Mouse (Mus musculus) limb, embryonic 10.5 days (tissue): ENCODE measurements around the gene Bach2. TPM values are rescaled to one million over a fixed set of nuclear protein-coding genes. Genes with fewer than 3 reads are reported as not detected.

Experiments used
- DNase-seq: peaks from one replicate; pipeline ENCODE4 v3.0.0-alpha.2; 2017; ENCODE audit warnings: low spot score
- H3K27ac ChIP-seq: fragments of 300-500 bp; sonication (generic); 2 replicates; pipeline ENCODE4 v1.5.1; 2016; ENCODE audit warnings: mild to moderate bottlenecking
- H3K27me3 ChIP-seq: fragments of 300-500 bp; sonication (generic); 2 replicates; pipeline ENCODE4 v1.6.1; 2016; ENCODE audit warnings: low read depth, mild to moderate bottlenecking; ENCODE audit not compliant: poor library complexity, severe bottlenecking
- H3K36me3 ChIP-seq: fragments of 300-500 bp; sonication (generic); 2 replicates; pipeline ENCODE4 v1.6.1; 2016; ENCODE audit warnings: mild to moderate bottlenecking, moderate library complexity
- H3K4me1 ChIP-seq: fragments of 300-500 bp; sonication (generic); 2 replicates; pipeline ENCODE4 v1.6.1; 2016
- H3K4me3 ChIP-seq: fragments of 300-500 bp; sonication (generic); 2 replicates; pipeline ENCODE4 v1.5.1; 2016; ENCODE audit warnings: mild to moderate bottlenecking, moderate library complexity
- H3K9me3 ChIP-seq: fragments of 300-500 bp; sonication (generic); replicated peaks from 2 replicates; pipeline ENCODE4 v1.6.1; 2016; ENCODE audit warnings: mild to moderate bottlenecking
- WGBS: fragments of 180-500 bp; shearing (Covaris S2); methylation state at CpG from one replicate; pipeline ENCODE4 v1.1.7; 2016; 5-methylcytosine and 5-hydroxymethylcytosine counted together
- polyA plus RNA-seq: library from polyadenylated mRNA; unstranded; fragments of >200 nt; fragmentation: Nextera tagmentation; extraction: Ambion mirVana; gene quantifications from 2 replicates; pipeline ENCODE4 v1.2.1, GENCODE M21; 2016

The Bach2 gene
- polyA plus RNA-seq, 1 experiment from 2014 or later: 23.0 TPM

DNA sequence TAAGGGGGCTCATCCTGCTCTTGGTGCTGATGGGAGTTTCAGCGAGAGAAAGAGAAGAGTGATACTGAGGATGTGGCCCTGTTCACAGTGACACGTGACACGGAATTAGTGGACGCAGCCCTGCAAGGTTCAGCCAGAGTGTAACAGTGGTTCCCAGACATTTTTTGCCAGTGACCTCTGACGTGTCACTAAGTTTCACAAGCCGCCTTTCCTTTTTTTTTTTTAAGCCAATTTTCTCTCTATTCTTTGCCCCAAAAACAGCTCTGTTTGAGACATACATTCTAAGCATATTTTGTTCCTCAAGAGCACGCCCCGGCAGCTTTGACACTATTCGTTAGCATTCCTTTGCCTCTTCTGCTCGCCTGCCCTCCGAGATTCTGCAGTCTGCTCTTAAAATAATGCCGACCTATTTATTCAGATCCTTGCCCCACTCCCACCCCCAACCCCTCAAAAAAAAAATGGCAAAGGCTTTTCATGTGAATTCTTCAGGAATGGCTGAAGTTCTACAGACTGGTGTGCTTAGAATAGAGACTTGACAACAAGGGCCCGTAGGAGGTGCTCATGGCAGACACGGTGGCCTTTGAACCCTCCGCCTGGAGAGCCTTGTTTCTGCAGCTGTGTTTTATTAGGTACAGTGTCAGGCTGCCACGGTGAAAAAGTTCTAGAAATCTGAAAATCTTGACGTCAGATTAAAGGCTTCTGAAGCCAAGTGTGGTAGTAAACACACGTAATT, 282.2 kb downstream of the Bach2 start:
- Histone ChIP-seq H3K9me3 (no peaks in the 10 kb centered on the region), H3K27me3 (no peaks in the 10 kb centered on the region), H3K27ac (peak overlapping the region; percentile 70), H3K4me3 (no peak overlapping the region), H3K4me1 (peaks cover 67% of the 10 kb centered on the region), H3K36me3 (0 out of 2 replicates have a peak, but pooled peaks cover 3% of the 10 kb centered on the region)
- DNase-seq: no peak
- 41% methylated on average over 18 of the region's 18 CpGs for WGBS

DNA sequence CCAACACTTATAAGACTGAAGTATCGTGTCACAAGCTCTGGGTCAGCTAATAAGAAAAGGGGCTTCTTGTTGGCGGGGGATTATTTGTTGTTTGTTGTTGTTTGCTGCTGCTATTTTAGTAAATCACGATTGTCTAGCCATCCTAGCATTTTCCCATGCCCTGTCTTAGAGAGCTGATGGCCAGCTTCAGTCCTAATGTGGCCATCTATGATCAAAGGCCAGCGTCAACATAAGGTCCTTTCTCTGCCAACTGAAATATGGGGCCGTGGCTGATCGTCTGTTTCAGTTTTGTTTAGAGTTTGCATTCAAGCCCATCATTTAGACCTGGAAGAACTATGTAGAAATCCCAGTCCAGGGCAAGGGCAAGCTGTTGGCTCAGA, 282.7 kb downstream of the Bach2 start:
- Histone ChIP-seq H3K27me3 (no peaks in the 10 kb centered on the region), H3K4me3 (no peak overlapping the region), H3K9me3 (no peaks in the 10 kb centered on the region), H3K36me3 (0 out of 2 replicates have a peak, but pooled peaks cover 3% of the 10 kb centered on the region), H3K4me1 (peaks cover 69% of the 10 kb centered on the region), H3K27ac (peak overlapping the region; percentile 70)
- WGBS: 44% methylated on average over 6 of the region's 6 CpGs
- no peak for DNase-seq

DNA sequence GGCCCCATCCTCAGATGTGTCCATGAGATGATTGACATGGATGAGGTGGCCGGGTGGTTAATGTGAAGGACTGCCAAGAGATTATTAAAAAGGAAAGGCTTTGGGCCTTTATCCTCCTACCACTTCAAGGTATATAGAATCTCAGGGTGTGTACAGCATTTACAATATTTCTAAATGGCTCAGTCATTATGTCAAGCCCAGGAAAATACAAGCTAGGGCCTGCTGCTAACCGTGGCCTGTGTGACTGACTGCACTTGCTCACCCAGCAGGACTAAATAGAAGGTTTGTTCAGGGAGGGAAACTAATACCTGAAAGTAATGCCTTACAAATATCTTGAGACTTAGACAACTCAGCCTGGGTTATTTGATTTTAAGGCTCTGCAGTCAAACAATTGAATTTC, 283.4 kb downstream of the Bach2 start:
- Histone ChIP-seq H3K27me3 (no peaks in the 10 kb centered on the region), H3K4me1 (peaks cover 74% of the 10 kb centered on the region), H3K36me3 (0 out of 2 replicates have a peak, but pooled peaks cover 3% of the 10 kb centered on the region), H3K4me3 (no peak overlapping the region), H3K27ac (peak overlapping the region; percentile 70; the same call in 1 of the 2 replicates), H3K9me3 (no peaks in the 10 kb centered on the region)
- 50% methylated on average over 2 of the region's 2 CpGs for WGBS
- DNase-seq: no peak

DNA sequence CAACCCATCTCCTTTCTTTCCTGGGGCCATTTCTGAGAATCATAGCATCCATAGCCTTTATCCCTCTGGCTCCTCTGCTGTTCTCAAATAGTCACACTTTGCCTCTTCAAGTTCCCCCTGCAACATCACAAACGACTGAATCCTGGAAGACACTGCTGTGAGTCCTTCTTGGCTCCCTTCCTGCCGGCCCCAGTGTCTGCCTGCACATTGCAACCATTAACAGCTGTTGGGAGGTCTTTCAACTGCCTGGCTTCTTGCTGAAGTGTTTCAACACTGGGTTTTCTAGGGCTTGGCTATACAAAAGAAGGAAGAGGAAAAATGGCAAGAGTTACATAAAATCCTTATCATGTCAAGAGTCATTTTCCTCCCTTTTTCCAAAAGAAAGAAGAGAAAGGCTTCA, 285.7 kb downstream of the Bach2 start:
- DNase-seq: no peak
- peak overlapping the region; percentile 68 for H3K27ac ChIP-seq
- no peak overlapping the region for H3K4me3 ChIP-seq
- H3K9me3 ChIP-seq: no peaks in the 10 kb centered on the region
- peaks cover 80% of the 10 kb centered on the region for H3K4me1 ChIP-seq
- H3K36me3 ChIP-seq: 0 out of 2 replicates have a peak, but pooled peaks cover 3% of the 10 kb centered on the region
- no peaks in the 10 kb centered on the region for H3K27me3 ChIP-seq
- 35% methylated on average over 2 of the region's 2 CpGs for WGBS

DNA sequence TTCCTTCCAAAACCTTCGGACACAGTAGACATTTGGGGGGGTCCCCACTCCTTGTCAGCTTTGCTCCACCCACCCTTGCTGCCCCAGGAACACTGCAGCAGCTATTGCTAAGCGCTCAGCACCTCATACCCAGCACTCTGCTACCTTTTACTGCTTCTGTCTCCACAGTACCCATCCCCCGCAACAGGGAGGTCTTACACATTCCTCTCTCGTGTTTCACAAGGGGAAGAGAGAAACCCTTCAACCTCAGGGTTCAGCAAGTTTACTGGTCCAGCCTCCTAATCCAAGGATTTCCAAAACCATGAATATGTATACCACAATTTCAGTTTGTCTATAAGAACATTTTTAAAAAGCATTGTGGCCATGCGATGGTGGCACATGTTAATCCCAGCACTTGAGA, 286.4 kb downstream of the Bach2 start:
- no peaks in the 10 kb centered on the region for H3K27me3 ChIP-seq
- H3K9me3 ChIP-seq: no peaks in the 10 kb centered on the region
- 62% methylated on average over 5 of the region's 5 CpGs for WGBS
- peak overlapping the region; percentile 17; the same call in 1 of the 2 replicates for H3K27ac ChIP-seq
- H3K4me3 ChIP-seq: no peak overlapping the region
- 0 out of 2 replicates have a peak, but pooled peaks cover 5% of the 10 kb centered on the region for H3K36me3 ChIP-seq
- no peak for DNase-seq
- H3K4me1 ChIP-seq: peaks cover 80% of the 10 kb centered on the region

DNA sequence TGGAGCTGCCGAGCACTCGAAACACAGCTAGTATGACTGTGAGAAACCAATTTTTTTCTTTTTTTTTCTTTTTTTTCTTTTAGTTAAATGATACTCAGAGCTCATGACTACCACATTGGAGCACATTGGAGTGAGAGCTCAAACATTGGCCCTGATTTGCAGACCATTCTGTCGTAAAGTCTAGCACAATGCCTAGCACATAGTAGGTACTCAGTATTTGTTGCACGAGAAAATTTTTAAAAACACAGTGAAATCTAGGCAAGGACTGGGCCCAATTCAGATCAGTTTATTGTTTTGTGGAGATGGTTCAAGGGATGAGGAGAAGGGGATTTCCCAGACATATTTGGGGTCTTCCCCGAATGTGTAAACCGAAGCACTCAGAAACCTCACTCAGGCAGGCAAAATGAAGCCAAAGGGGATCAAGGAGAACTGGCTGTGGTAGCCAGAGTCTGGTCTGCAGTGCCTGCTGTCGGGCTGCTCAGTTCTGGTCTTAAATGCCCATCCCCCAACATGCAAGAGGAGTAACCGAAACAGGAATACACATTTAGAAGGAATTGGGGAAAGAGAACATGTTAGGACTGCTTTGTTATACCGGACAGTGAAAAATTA, 287.7 kb downstream of the Bach2 start:
- H3K4me1 ChIP-seq: peaks cover 80% of the 10 kb centered on the region
- DNase-seq: no peak
- H3K27ac ChIP-seq: peak overlapping the region; percentile 9; the same call in 1 of the 2 replicates
- WGBS: 76% methylated on average over 9 of the region's 9 CpGs
- no peak overlapping the region for H3K4me3 ChIP-seq
- no peaks in the 10 kb centered on the region for H3K27me3 ChIP-seq
- H3K9me3 ChIP-seq: no peaks in the 10 kb centered on the region
- 0 out of 2 replicates have a peak, but pooled peaks cover 5% of the 10 kb centered on the region for H3K36me3 ChIP-seq

DNA sequence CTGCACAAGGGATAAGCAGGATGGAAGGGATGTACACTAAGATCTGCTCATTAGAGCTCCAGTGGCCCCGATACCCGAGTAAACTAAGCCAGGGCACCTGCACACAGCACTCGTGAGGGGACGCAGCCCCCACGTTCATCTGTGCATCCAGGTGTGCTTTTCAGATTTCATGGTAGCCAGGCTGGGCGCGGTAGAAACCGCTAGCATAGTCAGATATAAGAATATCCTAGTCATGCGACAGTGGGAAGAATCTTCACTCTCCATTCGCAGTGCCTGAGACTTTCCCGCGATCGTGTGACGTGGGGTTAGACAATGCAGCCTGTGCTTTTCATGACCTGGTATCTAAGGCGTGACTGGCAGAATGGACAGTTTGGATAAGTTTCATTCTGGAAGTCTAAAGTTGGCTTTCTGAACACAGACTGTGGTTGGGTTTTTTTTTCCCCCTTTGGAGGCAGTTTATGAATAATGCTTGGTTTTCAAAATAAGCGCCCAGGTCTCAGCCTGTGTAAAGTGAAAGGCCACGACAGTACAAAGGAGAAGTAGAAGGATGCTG, 290.9 kb downstream of the Bach2 start:
- peaks cover 71% of the 10 kb centered on the region for H3K4me1 ChIP-seq

DNA sequence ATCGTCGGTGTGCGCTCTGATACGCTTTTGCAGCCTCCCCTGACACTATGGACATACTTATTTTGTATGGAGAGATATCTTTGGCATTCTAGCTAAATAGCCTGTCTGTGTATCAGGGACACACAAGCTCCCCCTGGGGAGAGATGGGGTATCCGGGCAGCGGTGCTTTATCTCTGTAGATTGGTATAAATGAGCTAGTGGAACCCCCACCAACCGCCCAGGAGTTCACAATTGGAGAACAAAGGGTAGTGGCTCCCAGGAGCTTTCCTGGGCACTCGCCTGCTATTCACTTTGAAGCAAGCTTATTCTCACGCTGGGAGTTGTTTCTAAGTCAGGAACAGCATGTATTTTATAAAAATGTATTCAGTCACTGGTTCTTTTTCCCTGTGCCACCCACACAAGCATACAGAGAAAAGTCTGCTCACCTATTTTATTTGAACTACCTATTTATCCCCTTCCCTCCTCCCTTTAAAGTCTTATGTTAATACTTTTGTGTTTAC, 291.9 kb downstream of the Bach2 start:
- DNase-seq: no peak
- H3K36me3 ChIP-seq: 0 out of 2 replicates have a peak, but pooled peaks cover 2% of the 10 kb centered on the region
- 53% methylated on average over 9 of the region's 9 CpGs for WGBS
- H3K4me1 ChIP-seq: peaks cover 68% of the 10 kb centered on the region
- peak overlapping the region; percentile 78 for H3K27ac ChIP-seq
- H3K27me3 ChIP-seq: no peaks in the 10 kb centered on the region
- H3K9me3 ChIP-seq: no peaks in the 10 kb centered on the region
- peak overlapping the region; percentile 36 for H3K4me3 ChIP-seq

More for the DNA sequence above, 290.9 kb downstream of the Bach2 start:
- H3K36me3 ChIP-seq: 0 out of 2 replicates have a peak, but pooled peaks cover 2% of the 10 kb centered on the region
- H3K27ac ChIP-seq: peak overlapping the region; percentile 23; the same call in 1 of the 2 replicates
- no peak for DNase-seq
- H3K27me3 ChIP-seq: no peaks in the 10 kb centered on the region
- WGBS: 89% methylated on average over 17 of the region's 17 CpGs
- no peak overlapping the region for H3K4me3 ChIP-seq
- no peaks in the 10 kb centered on the region for H3K9me3 ChIP-seq

DNA sequence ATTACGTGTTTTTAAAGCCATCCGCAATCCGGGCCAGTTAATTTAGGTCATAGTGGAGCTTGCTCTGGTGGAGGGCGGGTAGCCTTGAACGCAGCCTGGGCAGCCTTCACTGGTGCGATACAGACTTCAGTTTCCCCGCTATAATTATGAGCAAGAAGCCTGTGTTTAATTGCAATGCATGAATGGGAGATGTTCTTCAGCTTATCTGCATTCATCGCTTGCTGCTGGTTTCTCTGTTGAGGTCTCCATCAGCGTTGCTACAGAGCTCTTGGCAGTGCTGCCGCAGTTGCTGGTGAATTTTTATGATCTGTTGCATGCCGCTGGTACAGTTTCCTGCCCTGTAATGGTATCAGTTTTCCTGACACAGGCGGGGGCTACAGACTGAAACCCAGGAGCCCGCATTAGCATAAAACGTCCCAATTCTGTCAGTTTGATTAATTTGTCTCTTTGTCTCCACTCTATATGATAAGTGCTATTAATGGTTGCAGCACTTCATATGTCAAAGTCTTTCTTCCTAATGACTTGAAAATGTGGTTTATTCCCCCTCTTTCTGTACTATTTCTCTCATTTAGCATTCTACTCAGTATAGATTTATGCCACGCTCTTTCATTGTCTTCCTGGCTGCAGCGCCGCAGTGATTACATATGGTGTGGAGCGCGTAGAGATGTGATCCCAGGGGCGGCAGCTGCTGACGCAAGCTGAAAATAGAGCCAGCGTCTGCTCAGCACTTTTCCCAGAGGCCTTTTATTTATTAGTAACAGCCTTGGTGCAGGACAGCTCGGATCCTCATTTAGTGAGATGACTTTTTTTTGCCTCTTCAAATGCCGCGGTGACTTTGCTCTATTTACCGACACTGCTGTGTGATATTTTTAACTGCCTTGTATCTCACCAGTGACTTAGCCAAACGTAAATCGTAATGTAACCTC, 292.6 kb downstream of the Bach2 start:
- H3K36me3 ChIP-seq: 0 out of 2 replicates have a peak, but pooled peaks cover 2% of the 10 kb centered on the region
- peak; percentile 57 for DNase-seq
- peak overlapping the region; percentile 36 for H3K4me3 ChIP-seq
- peaks cover 70% of the 10 kb centered on the region for H3K4me1 ChIP-seq
- H3K9me3 ChIP-seq: no peaks in the 10 kb centered on the region
- 28% methylated on average over 28 of the region's 28 CpGs for WGBS
- H3K27ac ChIP-seq: peak overlapping the region; percentile 78
- no peaks in the 10 kb centered on the region for H3K27me3 ChIP-seq

DNA sequence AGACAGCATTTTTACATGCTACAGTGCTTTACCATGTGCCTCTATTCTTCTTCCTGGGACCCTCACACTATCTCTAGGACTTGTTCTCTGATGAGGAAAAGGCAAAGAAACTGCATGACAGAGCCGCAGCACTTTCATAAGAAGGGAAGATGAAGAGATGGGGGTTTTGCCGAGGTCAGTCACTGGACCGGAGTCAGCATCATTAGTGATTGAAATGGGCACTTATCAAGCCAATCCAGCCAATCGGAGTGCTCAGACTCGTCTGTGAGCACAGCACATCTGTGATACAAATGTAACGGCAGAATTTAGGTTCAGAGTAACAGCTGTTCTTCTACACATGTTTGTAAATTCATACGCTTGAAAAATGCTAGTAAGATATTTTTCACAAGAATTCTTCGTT, 293.5 kb downstream of the Bach2 start:
- Histone ChIP-seq H3K9me3 (no peaks in the 10 kb centered on the region), H3K27me3 (no peaks in the 10 kb centered on the region), H3K4me3 (no peak overlapping the region), H3K36me3 (0 out of 2 replicates have a peak, but pooled peaks cover 2% of the 10 kb centered on the region), H3K4me1 (peaks cover 72% of the 10 kb centered on the region), H3K27ac (no peak overlapping the region)
- no peak for DNase-seq
- WGBS: 69% methylated on average over 8 of the region's 8 CpGs

DNA sequence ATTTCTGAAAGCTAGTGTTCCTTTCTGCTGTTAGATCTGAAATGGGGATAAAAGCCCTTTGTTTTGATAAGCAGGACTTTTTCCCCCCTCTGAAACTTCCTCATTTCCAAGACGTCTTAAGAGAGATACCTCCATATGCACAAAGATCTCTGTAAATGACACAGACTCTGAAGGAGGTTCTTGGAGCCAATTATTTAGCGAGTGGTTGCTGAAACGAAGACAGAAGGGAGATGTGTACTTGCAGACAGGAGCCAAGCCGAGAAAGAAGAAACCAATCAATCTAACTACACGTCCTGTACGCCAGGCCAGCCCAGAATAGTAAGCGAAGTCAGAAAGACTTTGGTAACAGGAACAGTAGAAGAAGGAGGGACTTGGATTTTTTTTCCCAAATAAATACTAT, 295.1 kb downstream of the Bach2 start:
- 0 out of 2 replicates have a peak, but pooled peaks cover 2% of the 10 kb centered on the region for H3K36me3 ChIP-seq
- no peak overlapping the region for H3K4me3 ChIP-seq
- no peak overlapping the region for H3K27ac ChIP-seq
- no peaks in the 10 kb centered on the region for H3K27me3 ChIP-seq
- no peaks in the 10 kb centered on the region for H3K9me3 ChIP-seq
- H3K4me1 ChIP-seq: peaks cover 80% of the 10 kb centered on the region
- 59% methylated on average over 7 of the region's 7 CpGs for WGBS
- no peak for DNase-seq

DNA sequence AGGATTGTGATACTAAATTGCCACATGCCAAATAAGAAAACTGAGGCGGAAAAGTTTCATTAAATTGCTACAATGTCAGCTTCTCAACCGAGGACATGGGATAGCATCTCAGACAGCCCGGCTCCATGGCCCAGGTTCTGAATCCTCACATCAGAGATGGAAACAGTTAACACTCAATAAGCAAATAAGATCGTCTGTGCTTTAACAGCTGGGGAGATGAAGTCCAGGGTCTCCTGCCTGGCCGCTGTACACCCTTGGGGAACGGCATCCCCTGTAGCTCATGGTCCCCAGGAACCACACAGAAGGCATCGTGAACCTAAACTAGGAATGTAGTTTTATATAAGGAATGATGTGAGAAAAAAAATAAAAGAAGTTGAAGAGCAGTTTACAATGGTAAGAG, 297.0 kb downstream of the Bach2 start:
- H3K4me3 ChIP-seq: no peak overlapping the region
- H3K27me3 ChIP-seq: no peaks in the 10 kb centered on the region
- H3K4me1 ChIP-seq: peaks cover 66% of the 10 kb centered on the region
- DNase-seq: no peak
- WGBS: 79% methylated on average over 7 of the region's 7 CpGs
- no peaks in the 10 kb centered on the region for H3K36me3 ChIP-seq
- H3K27ac ChIP-seq: 0 out of 2 replicates have a peak overlapping the region, but pooled peaks have one; percentile 42
- no peaks in the 10 kb centered on the region for H3K9me3 ChIP-seq
